Mouse (Mus musculus) brain, embryonic 14.5 days (tissue): ENCODE results near the gene AI593442. TPM values are rescaled to one million over a fixed set of nuclear protein-coding genes. Genes with fewer than 3 reads are reported as not detected.

ENCODE experiments used
- DNase-seq: peaks from one replicate; pipeline ENCODE4 v3.0.0-alpha.2; 2011; ENCODE audit warnings: low read depth
- CTCF ChIP-seq: fragments of 200-500 bp; IDR thresholded peaks from 2 replicates; pipeline ENCODE4 v1.5.1; 2012; ENCODE audit warnings: inconsistent platforms, mild to moderate bottlenecking, moderate library complexity, borderline replicate concordance; ENCODE audit not compliant: insufficient read depth, insufficient read length; ENCODE audit errors: extremely low read depth
- POLR2A ChIP-seq: fragments of 200-500 bp; IDR thresholded peaks from 2 replicates; pipeline ENCODE4 v1.6.1; 2012; ENCODE audit warnings: mild to moderate bottlenecking, inconsistent platforms, borderline replicate concordance; ENCODE audit not compliant: poor library complexity, insufficient read depth, insufficient read length, severe bottlenecking; ENCODE audit errors: extremely low read depth
- polyA plus RNA-seq: library from polyadenylated mRNA; depleted of rRNA; stranded (reverse); fragments of >200 nt; gene quantifications from 2 replicates; pipeline ENCODE4 v1.2.3, GENCODE M21; 2012; rRNA removed

The AI593442 gene
- polyA plus RNA-seq, result 8.9 and 15.0 TPM in 2 replicates

- DNase-seq, result peak; percentile 86
- TF ChIP-seq CTCF (no peak), POLR2A (no peak)
Observed at GRCm38 (mm10) chr9:52679362-52679947, at the start of gene AI593442. AI593442 (minus strand) TSS chr9:52679780.

DNA sequence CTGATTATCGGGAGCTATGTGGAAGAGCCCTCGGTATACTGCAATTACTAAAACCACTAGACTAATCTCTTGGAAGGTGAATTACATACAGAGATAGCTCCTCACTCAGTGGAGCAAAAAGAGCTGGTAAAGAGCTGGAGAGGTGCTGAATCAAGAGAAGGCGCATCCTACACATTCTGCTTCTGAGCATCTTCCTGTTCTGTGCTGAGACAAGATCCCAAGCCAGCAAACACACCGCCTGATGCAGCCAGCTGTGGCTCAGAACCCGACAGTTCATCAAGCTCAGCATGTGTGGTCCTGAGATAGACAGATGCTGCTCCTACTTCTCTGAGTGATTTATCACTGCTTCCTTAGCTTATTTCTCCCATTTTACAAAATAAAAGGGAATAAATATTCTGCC is 49.2 kb upstream of the AI593442 start:
- TF ChIP-seq CTCF, result no peak
- TF ChIP-seq POLR2A, result no peak
- DNase-seq, result no peak

- DNase-seq, result no peak
- TF ChIP-seq POLR2A (no peak), CTCF (no peak)
Observed at GRCm38 (mm10) chr9:52722626-52723025, 43.0 kb upstream of the AI593442 start.

DNA sequence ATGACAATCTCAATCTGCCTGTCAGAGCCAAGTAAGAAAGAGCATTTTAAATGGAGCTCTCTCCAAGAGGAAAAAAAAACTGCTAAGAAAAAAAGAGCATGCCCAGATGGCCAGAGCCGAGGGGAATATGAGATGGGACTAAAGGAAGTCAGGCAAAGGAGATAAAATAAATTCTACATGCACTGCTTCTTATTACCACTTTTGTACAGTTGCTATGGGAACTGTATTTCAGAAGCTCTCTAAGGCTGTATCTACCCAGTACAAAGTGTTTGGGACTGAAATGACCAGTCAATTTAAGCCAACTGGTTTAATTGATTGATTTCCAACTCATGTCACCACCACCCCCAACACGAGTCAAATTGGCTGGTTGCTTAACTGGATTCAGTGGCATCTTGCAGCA is 40.0 kb upstream of the AI593442 start:
- TF ChIP-seq POLR2A (no peak), CTCF (no peak)
- peak; percentile 42 for DNase-seq

- no peak for DNase-seq
Observed at GRCm38 (mm10) chr9:52680036-52680435, 456 bp upstream of the AI593442 start.

DNA sequence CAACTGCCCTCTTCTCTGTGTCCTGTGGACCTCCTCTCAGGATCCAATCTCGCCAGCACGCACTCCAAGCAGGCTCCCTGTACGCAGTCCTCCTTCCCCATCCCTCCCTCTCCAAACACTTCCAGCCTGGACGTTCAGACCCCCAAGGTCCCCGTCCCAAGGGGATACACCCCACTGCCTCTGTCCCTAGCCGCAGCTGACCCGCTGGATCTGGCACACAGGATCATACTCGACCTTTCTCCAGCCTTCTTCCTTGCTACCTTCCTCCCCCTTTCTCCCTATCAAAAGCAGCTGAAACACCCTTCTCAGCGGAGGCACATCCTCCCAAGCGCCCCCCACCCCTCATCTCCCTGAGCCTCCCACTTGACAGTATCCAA is 753 bp downstream of the AI593442 start:
- no peak for DNase-seq
- TF ChIP-seq CTCF (no peak), POLR2A (no peak)

More at GRCm38 (mm10) chr9:52680036-52680435, 456 bp upstream of the AI593442 start:
- TF ChIP-seq CTCF, result no peak
- TF ChIP-seq POLR2A, result no peak

GRCm38 (mm10) chr9:52678179-52678838 is 1.3 kb downstream of the AI593442 start:
- TF ChIP-seq CTCF, result no peak
- no peak for TF ChIP-seq POLR2A
- peak; percentile 49 for DNase-seq

GRCm38 (mm10) chr9:52676587-52676986 is 3.0 kb downstream of the AI593442 start:
- TF ChIP-seq CTCF, result no peak
- TF ChIP-seq POLR2A, result no peak
- peak; percentile 13 for DNase-seq

DNA sequence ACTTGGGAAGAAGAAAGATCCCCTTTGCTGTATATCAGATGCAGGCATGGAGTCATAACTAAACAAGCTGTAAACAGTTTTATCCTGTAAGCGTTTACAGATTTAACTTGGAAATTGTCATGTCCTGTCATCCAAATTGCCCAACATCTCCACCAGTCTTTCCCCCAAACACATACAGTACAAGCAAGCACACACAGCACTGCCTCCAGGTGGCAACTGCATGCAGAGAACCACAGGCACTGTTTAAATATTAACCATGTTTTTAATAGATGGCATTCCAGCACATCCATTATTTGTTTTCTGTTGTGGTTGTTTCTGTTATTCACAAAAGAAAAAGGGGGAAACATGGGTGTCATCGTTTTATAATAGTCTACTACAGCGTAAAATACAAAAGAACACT is 3.6 kb downstream of the AI593442 start:
- no peak for TF ChIP-seq POLR2A
- TF ChIP-seq CTCF, result peak; percentile 18; the same call in 1 of the 2 replicates
- DNase-seq, result peak; percentile 33

GRCm38 (mm10) chr9:52661422-52661821 is 18.2 kb downstream of the AI593442 start:
- no peak for DNase-seq
- no peak for TF ChIP-seq CTCF
- no peak for TF ChIP-seq POLR2A

- no peak for TF ChIP-seq POLR2A
- no peak for TF ChIP-seq CTCF
- DNase-seq, result no peak
Observed at GRCm38 (mm10) chr9:52650341-52650951, 29.1 kb downstream of the AI593442 start.

- TF ChIP-seq CTCF, result no peak
- no peak for TF ChIP-seq POLR2A
- DNase-seq, result no peak
Observed at GRCm38 (mm10) chr9:52645312-52645711, 34.3 kb downstream of the AI593442 start.

GRCm38 (mm10) chr9:52644626-52645025 is 35.0 kb downstream of the AI593442 start:
- no peak for TF ChIP-seq CTCF
- TF ChIP-seq POLR2A, result no peak
- DNase-seq, result no peak

GRCm38 (mm10) chr9:52644156-52644555 is 35.4 kb downstream of the AI593442 start:
- no peak for TF ChIP-seq POLR2A
- no peak for TF ChIP-seq CTCF
- DNase-seq, result no peak

DNA sequence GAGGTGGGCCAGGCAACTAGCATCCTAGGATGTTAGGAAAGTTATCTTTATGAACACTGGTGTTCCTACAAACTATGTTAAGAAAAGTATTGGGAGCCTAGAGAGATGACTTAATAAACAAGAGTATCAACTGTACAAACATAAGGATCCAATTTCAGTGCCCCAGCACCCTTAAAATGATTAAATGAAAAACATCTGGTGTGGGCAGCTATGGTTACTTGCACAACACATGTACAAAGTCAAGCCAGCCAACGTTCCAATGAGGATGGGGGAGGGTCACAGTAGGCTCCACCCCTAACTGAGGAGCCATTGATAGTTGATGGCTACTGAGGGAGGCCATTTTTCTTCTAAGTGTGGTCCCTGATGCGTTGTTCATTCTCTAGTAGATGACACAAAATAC is 43.6 kb downstream of the AI593442 start:
- no peak for DNase-seq
- no peak for TF ChIP-seq CTCF
- no peak for TF ChIP-seq POLR2A

GRCm38 (mm10) chr9:52623926-52624325 is 55.7 kb downstream of the AI593442 start:
- no peak for DNase-seq
- TF ChIP-seq POLR2A (no peak), CTCF (no peak)
